Mouse (Mus musculus) neural tube, embryonic 11.5 days (tissue): ENCODE data around the gene Ncam1. TPM values are rescaled to one million over a fixed set of nuclear protein-coding genes. Genes with fewer than 3 reads are reported as not detected.

Source experiments
- ATAC-seq: fragments of 200-750 bp; cut with Nextera tagmentation; 2 replicates; pipeline ENCODE4 v1.8.0; 2017; ENCODE audit warnings: moderate number of reproducible peaks, mild to moderate bottlenecking, moderate TSS enrichment, moderate library complexity; ENCODE audit not compliant: insufficient read depth, low FRiP score, low TSS enrichment
- DNase-seq: peaks from one replicate; pipeline ENCODE4 v3.0.0-alpha.2; 2015; ENCODE audit warnings: low spot score
- H3K27ac ChIP-seq: fragments of 300-500 bp; sonication (generic); 2 replicates; pipeline ENCODE4 v1.5.1; 2014; ENCODE audit warnings: low read depth, mild to moderate bottlenecking, low read length
- H3K27me3 ChIP-seq: fragments of 300-500 bp; sonication (generic); 2 replicates; pipeline ENCODE4 v1.6.1; 2014; ENCODE audit warnings: mild to moderate bottlenecking, low read length, mixed read lengths; ENCODE audit not compliant: control insufficient read depth, insufficient read depth
- H3K36me3 ChIP-seq: fragments of 300-500 bp; sonication (generic); 2 replicates; pipeline ENCODE4 v1.6.1; 2014; ENCODE audit warnings: mild to moderate bottlenecking, low read length, moderate library complexity, mixed read lengths; ENCODE audit not compliant: control insufficient read depth, insufficient read depth
- H3K4me1 ChIP-seq: fragments of 300-500 bp; sonication (generic); 2 replicates; pipeline ENCODE4 v1.6.1; 2014; ENCODE audit warnings: low read length, mixed read lengths; ENCODE audit not compliant: control insufficient read depth, insufficient read depth
- H3K4me2 ChIP-seq: fragments of 300-500 bp; sonication (generic); 2 replicates; pipeline ENCODE4 v1.6.1; 2014; ENCODE audit warnings: low read depth, mild to moderate bottlenecking, moderate library complexity
- H3K4me3 ChIP-seq: fragments of 300-500 bp; sonication (generic); 2 replicates; pipeline ENCODE4 v1.5.1; 2014; ENCODE audit warnings: low read depth, low read length
- H3K9ac ChIP-seq: fragments of 300-500 bp; sonication (generic); 2 replicates; pipeline ENCODE4 v1.6.1; 2014; ENCODE audit warnings: mild to moderate bottlenecking, low read length
- H3K9me3 ChIP-seq: fragments of 300-500 bp; sonication (generic); 2 replicates; pipeline ENCODE4 v1.6.1; 2016; ENCODE audit warnings: low read length; ENCODE audit not compliant: control insufficient read depth
- WGBS: fragments of 180-500 bp; shearing (Covaris S2); extraction: QIAGEN DNeasy Blood & Tissue Kit; methylation state at CpG from one replicate; pipeline ENCODE4 v1.1.7; 2014; 5-methylcytosine and 5-hydroxymethylcytosine counted together
- polyA plus RNA-seq: library from polyadenylated mRNA; unstranded; fragments of >200 nt; fragmentation: Nextera tagmentation; extraction: Ambion mirVana; gene quantifications from 2 replicates; pipeline ENCODE4 v1.2.1, GENCODE M21; 2014

Ncam1 gene
- polyA plus RNA-seq, 1 experiment from 2014 or later = 193 TPM

DNA sequence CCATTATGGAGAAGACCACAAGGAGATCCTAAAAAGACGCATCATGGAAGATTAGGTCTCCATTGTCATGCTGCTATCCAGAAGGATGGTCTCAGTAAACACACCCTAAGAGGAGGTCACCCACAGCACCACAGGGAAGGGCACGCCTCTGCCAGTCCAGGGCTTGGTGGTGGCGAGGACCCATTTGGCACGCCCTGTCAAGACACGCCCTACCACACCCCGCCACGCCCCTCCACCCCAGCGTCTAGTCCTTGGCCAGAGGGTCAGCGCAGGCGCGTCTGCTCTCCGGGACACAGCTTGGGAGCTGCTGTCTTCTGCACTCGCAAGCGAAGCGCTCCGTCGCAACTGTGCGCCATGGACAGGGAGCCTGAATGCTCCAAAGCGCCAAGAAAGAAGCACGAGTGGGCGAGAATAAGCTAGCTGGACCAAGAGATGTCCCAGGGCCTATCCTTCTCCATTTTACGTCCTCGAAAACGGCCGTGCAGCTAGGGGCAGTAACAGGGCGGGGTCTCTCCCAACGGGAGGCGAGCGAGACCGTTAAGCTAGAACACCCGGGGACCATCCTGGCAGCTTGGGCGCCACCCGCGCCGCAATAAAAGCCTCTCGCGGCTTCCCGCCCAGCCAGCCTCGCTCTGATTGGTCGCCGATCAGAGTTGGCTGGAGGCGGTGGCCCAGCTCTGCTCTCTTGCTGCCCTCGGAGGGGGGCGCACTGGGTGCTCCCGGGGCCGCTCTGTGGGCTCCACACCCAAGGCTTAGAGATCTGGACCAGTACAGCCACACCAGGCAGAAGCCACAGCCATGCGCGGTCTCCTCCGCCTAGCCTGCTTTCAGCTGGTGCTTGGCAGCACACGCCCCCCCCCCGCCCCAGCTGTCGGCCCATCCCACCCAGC lies 1.9 kb downstream of the Ncam1 start:
- WGBS = under 1% methylated on average over 52 of the region's 52 CpGs
- Histone ChIP-seq H3K36me3 (no peaks in the 10 kb centered on the region), H3K4me1 (peaks cover 6% of the 10 kb centered on the region), H3K27ac (peak overlapping the region; percentile 85), H3K4me2 (peak overlapping the region; percentile 84), H3K9me3 (no peaks in the 10 kb centered on the region), H3K27me3 (no peaks in the 10 kb centered on the region), H3K9ac (peak overlapping the region; percentile 93), H3K4me3 (peak overlapping the region; percentile 95)
- ATAC-seq (peak; percentile 86), DNase-seq (peak; percentile 84)

DNA sequence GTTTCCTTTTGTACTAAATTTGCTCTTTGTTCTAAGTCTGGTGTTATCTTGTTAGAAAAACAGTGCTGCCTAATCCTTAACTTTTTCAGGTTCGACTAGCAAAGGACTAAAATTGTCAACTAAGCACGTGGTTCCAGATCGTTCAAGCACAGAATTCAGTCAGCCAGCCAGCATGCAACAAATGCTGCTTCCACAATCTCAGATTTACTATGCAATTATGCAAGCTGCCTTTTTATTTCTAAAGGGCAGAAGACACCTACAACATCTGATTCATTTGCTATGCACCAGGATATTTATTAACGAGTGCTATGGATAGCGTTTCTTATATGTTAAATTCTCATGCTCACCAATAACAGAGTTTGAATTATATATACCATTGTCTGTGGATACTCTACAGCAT lies 2.8 kb downstream of the Ncam1 start:
- ATAC-seq = no peak
- Histone ChIP-seq H3K4me1 (peaks cover 6% of the 10 kb centered on the region), H3K9me3 (no peaks in the 10 kb centered on the region), H3K4me2 (0 out of 2 replicates have a peak overlapping the region, but pooled peaks have one; percentile 12), H3K27ac (no peak overlapping the region), H3K27me3 (no peaks in the 10 kb centered on the region), H3K9ac (no peak overlapping the region), H3K36me3 (no peaks in the 10 kb centered on the region), H3K4me3 (no peak overlapping the region)
- 60% methylated on average over 5 of the region's 5 CpGs for WGBS
- no peak for DNase-seq

DNA sequence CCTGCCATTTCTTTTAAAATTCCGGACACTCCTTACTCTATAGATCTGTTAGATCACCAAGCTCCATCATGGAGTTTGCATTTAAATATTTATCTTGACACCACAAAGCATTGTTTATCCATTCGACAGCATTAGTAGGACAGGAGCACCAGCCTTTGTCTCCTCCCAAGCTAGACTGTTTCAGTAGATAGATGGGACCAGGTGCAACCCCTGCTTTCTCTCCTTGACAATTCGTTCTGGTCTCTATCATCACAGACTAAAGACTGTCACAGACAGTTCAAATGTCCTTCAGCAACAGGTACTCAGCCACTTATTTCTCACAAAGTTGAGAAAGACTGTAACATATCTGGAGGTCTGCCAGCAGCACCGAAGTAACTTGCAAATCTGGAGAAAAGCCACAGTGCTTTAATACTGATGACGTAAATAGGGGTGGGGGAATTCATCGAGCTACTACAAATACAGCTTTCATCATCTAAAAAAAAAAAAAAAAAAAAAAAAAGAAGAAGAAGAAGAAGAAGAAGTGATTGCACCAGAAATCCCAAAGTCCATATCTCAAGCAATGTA lies 4.7 kb downstream of the Ncam1 start:
- DNase-seq (no peak), ATAC-seq (no peak)
- peaks cover 6% of the 10 kb centered on the region for H3K4me1 ChIP-seq
- no peak overlapping the region for H3K9ac ChIP-seq
- H3K4me3 ChIP-seq = no peak overlapping the region
- no peaks in the 10 kb centered on the region for H3K9me3 ChIP-seq
- H3K4me2 ChIP-seq = no peak overlapping the region
- H3K27me3 ChIP-seq = no peaks in the 10 kb centered on the region
- WGBS = 73% methylated on average over 6 of the region's 6 CpGs
- H3K27ac ChIP-seq = no peak overlapping the region
- H3K36me3 ChIP-seq = no peaks in the 10 kb centered on the region

DNA sequence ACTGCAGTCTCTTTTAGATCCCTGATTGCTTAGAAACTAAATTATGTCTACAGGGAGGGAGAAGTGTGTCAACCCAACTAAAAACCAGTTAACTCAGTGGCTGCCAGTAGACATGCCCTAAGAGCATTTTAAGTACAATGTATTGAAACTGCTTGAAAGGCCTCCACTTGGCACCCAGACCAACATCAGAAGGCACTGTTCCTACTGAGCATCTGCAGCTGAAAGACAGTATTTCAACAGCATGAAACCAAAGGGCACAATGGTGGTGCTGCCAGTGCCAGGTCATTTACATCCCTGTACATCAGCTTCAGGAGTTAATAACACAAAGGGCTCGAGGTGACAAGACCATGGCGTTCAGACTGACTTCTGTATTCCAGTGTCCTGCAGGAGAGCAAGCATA lies 5.5 kb downstream of the Ncam1 start:
- ATAC-seq (no peak), DNase-seq (no peak)
- no peak overlapping the region for H3K9ac ChIP-seq
- H3K27me3 ChIP-seq = no peaks in the 10 kb centered on the region
- 68% methylated on average over 2 of the region's 2 CpGs for WGBS
- H3K27ac ChIP-seq = no peak overlapping the region
- peaks cover 6% of the 10 kb centered on the region for H3K4me1 ChIP-seq
- no peak overlapping the region for H3K4me3 ChIP-seq
- H3K4me2 ChIP-seq = no peak overlapping the region
- no peaks in the 10 kb centered on the region for H3K9me3 ChIP-seq
- H3K36me3 ChIP-seq = no peaks in the 10 kb centered on the region

DNA sequence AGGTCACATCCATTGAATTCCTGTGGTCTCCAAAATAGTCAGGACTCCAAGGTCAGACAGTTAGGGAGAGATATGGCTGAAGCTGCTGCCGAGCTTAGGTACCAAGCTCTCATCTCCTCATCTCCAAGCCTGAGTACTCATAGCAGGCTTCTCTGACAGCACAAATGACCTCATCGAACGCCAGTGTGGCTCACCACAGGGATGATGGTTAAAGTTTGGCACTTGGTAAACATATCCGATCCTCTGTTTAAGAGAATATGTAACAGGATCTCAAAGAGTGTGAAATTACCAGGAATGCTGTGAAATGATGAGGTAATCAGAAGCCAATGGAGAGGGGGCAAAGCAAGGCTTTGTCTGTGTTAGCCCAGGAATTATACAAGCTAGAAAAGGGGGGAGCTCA lies 6.1 kb downstream of the Ncam1 start:
- no peak overlapping the region for H3K9ac ChIP-seq
- ATAC-seq (no peak), DNase-seq (no peak)
- H3K9me3 ChIP-seq = no peaks in the 10 kb centered on the region
- peaks cover 6% of the 10 kb centered on the region for H3K4me1 ChIP-seq
- no peak overlapping the region for H3K4me2 ChIP-seq
- H3K4me3 ChIP-seq = no peak overlapping the region
- H3K36me3 ChIP-seq = no peaks in the 10 kb centered on the region
- H3K27me3 ChIP-seq = no peaks in the 10 kb centered on the region
- H3K27ac ChIP-seq = no peak overlapping the region
- 75% methylated on average over 4 of the region's 4 CpGs for WGBS

DNA sequence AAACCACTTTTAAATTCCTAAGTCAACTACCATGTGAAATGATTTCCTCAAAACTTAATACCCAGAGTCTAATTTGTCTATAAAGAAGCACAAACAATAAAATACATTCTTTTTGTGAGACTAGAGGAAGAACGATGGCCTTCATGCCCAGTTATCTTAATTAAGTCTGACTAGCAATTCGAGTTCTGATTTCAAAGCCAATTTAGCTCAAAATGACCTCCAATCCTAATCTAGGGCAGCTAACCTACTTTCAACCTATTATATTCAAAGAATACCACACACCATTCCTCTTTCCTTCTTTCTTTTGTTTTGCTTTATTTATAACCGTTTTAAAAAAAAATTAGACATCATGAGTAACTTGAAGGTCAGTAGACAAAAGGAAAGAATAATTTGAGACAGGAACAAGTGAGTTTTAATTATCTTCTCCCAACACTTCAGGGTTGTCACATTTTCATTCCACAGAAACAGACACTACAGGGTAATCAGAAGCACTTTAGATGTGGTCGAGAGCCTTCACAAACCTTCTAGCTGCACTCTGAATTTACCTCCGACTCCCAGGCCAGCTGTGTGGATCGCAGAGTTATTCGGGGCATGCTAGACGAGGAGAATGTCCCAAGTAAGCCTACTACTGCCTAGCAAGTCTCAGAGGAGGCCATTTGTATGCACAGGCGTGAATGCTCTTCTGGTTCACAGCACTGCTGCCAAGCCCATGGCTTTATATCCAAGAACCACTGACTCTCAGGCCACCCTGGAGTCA lies 17.5 kb downstream of the Ncam1 start:
- 87% methylated on average over 9 of the region's 9 CpGs for WGBS
- H3K9ac ChIP-seq = no peak overlapping the region

DNA sequence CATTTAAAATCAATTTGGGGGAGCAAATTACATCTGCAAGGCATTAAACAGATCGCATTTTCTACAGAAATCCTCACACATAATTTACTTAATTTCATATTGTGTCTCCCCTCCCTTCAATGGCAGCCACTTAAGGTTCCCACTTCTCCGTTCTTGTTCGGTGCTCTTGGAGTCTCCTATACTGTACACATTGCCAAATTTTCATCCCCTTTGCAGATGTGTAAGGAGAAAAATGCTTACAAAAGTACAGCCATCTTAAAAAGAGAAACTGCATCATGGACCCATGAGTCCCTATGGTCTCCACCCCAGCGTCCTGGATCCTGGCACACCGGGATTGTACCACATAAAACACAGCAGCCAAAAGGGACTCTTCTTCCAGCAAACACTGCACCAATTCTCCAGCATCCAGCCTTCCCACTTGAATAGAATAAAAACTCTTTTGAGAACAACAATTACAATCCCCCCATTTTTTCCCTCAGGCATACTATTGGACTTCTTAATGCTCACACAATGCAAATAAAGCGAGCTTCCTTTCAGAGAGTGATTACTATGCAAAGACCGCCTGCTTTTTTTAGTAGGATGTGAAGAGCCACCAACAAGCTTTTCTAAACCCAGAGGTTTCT lies 21.6 kb downstream of the Ncam1 start:
- Histone ChIP-seq H3K27ac (no peak overlapping the region), H3K36me3 (no peaks in the 10 kb centered on the region), H3K4me2 (no peak overlapping the region), H3K9ac (no peak overlapping the region), H3K27me3 (no peaks in the 10 kb centered on the region), H3K4me3 (no peak overlapping the region), H3K9me3 (no peaks in the 10 kb centered on the region), H3K4me1 (peaks cover 2% of the 10 kb centered on the region; the same call in 1 of the 2 replicates)
- DNase-seq = no peak
- no peak for ATAC-seq
- 71% methylated on average over 7 of the region's 7 CpGs for WGBS

More for the DNA sequence above, 17.5 kb downstream of the Ncam1 start:
- Histone ChIP-seq H3K4me1 (peaks cover 2% of the 10 kb centered on the region; the same call in 1 of the 2 replicates), H3K27ac (no peak overlapping the region), H3K4me2 (no peak overlapping the region), H3K9me3 (no peaks in the 10 kb centered on the region), H3K27me3 (no peaks in the 10 kb centered on the region), H3K4me3 (no peak overlapping the region), H3K36me3 (no peaks in the 10 kb centered on the region)
- ATAC-seq (no peak), DNase-seq (no peak)

DNA sequence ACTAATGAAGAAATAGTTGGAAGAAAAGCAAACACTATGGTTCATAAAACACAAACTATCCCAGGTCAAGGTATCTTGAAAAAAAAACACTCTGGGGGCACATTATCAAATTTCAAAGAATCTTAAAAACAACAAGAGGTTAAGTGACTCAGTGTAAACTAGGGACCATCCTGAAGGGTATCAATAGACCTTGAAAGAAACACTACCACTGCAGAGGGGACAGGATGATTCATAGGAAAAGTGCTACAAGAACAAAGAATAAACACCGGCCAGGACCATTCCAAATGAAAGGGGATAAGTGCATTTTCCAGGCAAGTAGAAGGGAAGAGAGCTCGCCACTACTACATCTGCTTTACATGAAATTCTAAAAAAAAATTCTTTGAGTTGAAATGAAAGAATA lies 32.1 kb downstream of the Ncam1 start:
- H3K36me3 ChIP-seq = no peaks in the 10 kb centered on the region
- no peak overlapping the region for H3K9ac ChIP-seq
- no peak overlapping the region for H3K4me2 ChIP-seq
- H3K27me3 ChIP-seq = no peaks in the 10 kb centered on the region
- no peaks in the 10 kb centered on the region for H3K9me3 ChIP-seq
- no peak overlapping the region for H3K27ac ChIP-seq
- no peak overlapping the region for H3K4me3 ChIP-seq
- H3K4me1 ChIP-seq = no peaks in the 10 kb centered on the region
- WGBS = 53% methylated on average over 2 of the region's 2 CpGs
- ATAC-seq (no peak), DNase-seq (no peak)
